Mouse (Mus musculus): ENCODE data around the gene Pdcd4. TPM values are rescaled to one million over a fixed set of nuclear protein-coding genes. Genes with fewer than 3 reads are reported as not detected.
A peak's percentile ranks its signal among the peaks of the same experiment; 100 is the strongest.
"Not testable (repeated sequence)": the region's sequence is repeated elsewhere in the genome, so short reads cannot be mapped to it uniquely, and the experiment has no call there.

The Pdcd4 gene
- polyA plus RNA-seq, 1 experiment = 42.3 TPM

DNA sequence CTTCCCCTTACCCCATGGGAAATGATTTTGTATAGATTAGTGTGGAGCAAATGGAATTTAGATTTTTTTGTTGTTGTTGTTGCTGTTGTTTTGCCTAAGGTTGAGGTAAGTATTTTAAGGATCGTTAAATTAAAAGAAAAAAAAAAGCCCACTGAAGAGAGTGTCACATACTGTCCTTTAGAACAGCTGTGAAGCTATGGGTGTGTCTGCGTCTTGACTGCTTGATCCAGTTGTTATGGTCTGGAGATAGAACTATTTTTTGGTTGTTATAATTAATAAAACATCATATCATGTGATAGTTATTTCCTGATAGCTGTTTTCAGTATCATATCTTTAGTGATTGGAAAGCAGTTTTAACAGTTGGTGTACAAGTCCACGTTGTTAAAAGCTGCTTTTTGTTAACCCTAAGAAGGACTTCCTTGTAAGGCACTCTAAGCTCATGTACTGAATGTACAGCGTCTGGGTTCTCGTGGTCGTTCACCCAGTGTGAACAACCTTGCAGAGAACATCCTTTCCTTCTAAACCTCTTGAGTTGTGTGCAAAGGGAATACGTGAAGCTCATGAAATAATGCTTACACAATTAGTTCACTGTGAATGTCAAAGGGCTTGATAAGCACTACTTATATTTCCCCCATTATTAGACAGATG, 12.9 kb downstream of the Pdcd4 start:
- Histone ChIP-seq H3K27me3 (ENCODE audit: control insufficient read depth, insufficient read depth, low read length) (no peaks in the 10 kb centered on the region), H3K4me1 (ENCODE audit: control insufficient read depth, insufficient read depth, low read length) (peaks cover 9% of the 10 kb centered on the region), H3K4me3 (replicated peaks; ENCODE audit: insufficient read depth, low read depth, low read length) (no peak overlapping the region), H3K27ac (ENCODE audit: insufficient read depth, low read length) (no peak overlapping the region)
- TF ChIP-seq CTCF (IDR thresholded peaks at IDR 0.05; ENCODE audit: borderline replicate concordance, insufficient read depth, low read depth, low read length) (no peak), POLR2A (IDR thresholded peaks at IDR 0.05; ENCODE audit: borderline replicate concordance, insufficient read depth, low read length) (no peak)
- DNase-seq = no peak
- 21% methylated on average over 7 of the region's 7 CpGs for WGBS

- no peak overlapping the region for H3K4me3 ChIP-seq (replicated peaks; ENCODE audit: insufficient read depth, low read depth, low read length)
- TF ChIP-seq POLR2A (IDR thresholded peaks at IDR 0.05; ENCODE audit: borderline replicate concordance, insufficient read depth, low read length) (no peak), CTCF (IDR thresholded peaks at IDR 0.05; ENCODE audit: borderline replicate concordance, insufficient read depth, low read depth, low read length) (no peak)
- no peak overlapping the region for H3K27ac ChIP-seq (ENCODE audit: insufficient read depth, low read length)
- WGBS = 67% methylated on average over 6 of the region's 6 CpGs
- DNase-seq = no peak
- H3K4me1 ChIP-seq (ENCODE audit: control insufficient read depth, insufficient read depth, low read length) = peaks cover 9% of the 10 kb centered on the region
- no peaks in the 10 kb centered on the region for H3K27me3 ChIP-seq (ENCODE audit: control insufficient read depth, insufficient read depth, low read length)
Observed at GRCm38 (mm10) chr19:53906033-53906702, 14.1 kb downstream of the Pdcd4 start.

- not testable (repeated sequence) for DNase-seq; H3K4me1 ChIP-seq (ENCODE audit: control insufficient read depth, insufficient read depth, low read length); H3K27ac ChIP-seq (ENCODE audit: insufficient read depth, low read length); H3K4me3 ChIP-seq (replicated peaks; ENCODE audit: insufficient read depth, low read depth, low read length); H3K27me3 ChIP-seq (ENCODE audit: control insufficient read depth, insufficient read depth, low read length)
Observed at GRCm38 (mm10) chr19:53906703-53907070, 14.7 kb downstream of the Pdcd4 start.

- WGBS = 94% methylated on average over 4 of the region's 4 CpGs
- DNase-seq = no peak
- Histone ChIP-seq H3K27ac (ENCODE audit: insufficient read depth, low read length) (no peak overlapping the region), H3K4me3 (replicated peaks; ENCODE audit: insufficient read depth, low read depth, low read length) (no peak overlapping the region), H3K27me3 (ENCODE audit: control insufficient read depth, insufficient read depth, low read length) (no peaks in the 10 kb centered on the region), H3K4me1 (ENCODE audit: control insufficient read depth, insufficient read depth, low read length) (no peaks in the 10 kb centered on the region)
- TF ChIP-seq CTCF (IDR thresholded peaks at IDR 0.05; ENCODE audit: borderline replicate concordance, insufficient read depth, low read depth, low read length) = no peak
- TF ChIP-seq POLR2A (IDR thresholded peaks at IDR 0.05; ENCODE audit: borderline replicate concordance, insufficient read depth, low read length) = no peak
Observed at GRCm38 (mm10) chr19:53914950-53915349, 22.9 kb downstream of the Pdcd4 start.

GRCm38 (mm10) chr19:53919541-53919940, 27.5 kb downstream of the Pdcd4 start:
- TF ChIP-seq POLR2A (IDR thresholded peaks at IDR 0.05; ENCODE audit: borderline replicate concordance, insufficient read depth, low read length) (no peak), CTCF (IDR thresholded peaks at IDR 0.05; ENCODE audit: borderline replicate concordance, insufficient read depth, low read depth, low read length) (no peak)
- no peak for DNase-seq
- 86% methylated on average over 10 of the region's 10 CpGs for WGBS

DNA sequence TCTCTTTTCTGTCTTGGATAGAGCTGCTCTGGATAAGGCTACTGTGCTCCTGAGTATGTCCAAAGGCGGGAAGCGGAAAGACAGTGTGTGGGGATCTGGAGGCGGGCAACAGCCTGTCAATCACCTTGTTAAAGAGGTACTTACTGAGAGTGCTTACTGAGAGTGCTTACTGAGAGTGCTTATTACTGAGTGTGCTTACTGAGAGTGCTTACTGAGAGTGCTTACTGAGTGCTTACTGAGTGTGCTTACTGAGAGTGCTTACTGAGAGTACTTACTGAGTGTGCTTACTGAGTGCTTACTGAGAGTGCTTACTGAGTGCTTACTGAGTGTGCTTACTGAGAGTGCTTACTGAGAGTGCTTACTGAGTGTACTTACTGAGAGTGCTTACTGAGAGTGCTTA, 30.0 kb downstream of the Pdcd4 start:
- 86% methylated on average over 3 of the region's 3 CpGs for WGBS
- not testable (repeated sequence) for H3K4me1 ChIP-seq (ENCODE audit: control insufficient read depth, insufficient read depth, low read length); H3K27ac ChIP-seq (ENCODE audit: insufficient read depth, low read length); DNase-seq; H3K27me3 ChIP-seq (ENCODE audit: control insufficient read depth, insufficient read depth, low read length); H3K4me3 ChIP-seq (replicated peaks; ENCODE audit: insufficient read depth, low read depth, low read length)

More at GRCm38 (mm10) chr19:53919541-53919940, 27.5 kb downstream of the Pdcd4 start:
- H3K27me3 ChIP-seq (ENCODE audit: control insufficient read depth, insufficient read depth, low read length) = no peaks in the 10 kb centered on the region
- H3K27ac ChIP-seq (ENCODE audit: insufficient read depth, low read length) = no peak overlapping the region
- no peaks in the 10 kb centered on the region for H3K4me1 ChIP-seq (ENCODE audit: control insufficient read depth, insufficient read depth, low read length)
- H3K4me3 ChIP-seq (replicated peaks; ENCODE audit: insufficient read depth, low read depth, low read length) = no peak overlapping the region

DNA sequence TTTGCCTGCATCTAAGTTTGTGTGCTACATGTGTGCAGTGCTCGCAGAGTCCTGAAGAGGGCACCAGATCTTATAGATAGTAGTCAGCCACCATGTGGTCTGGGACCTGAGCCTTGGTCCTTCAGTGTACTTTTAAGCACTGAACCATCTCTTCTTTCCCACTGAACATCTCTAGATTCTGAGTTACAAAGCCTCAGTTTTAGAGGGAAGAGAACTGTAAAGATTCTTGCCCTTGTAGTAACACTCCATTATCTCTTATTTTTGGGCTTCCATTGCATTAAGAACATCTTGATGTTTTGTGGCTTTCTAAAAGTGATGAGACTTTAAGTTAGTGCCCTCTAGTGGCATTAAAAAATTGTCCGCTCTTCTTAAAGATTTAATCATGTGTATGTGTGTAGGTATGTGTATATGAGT, 33.3 kb downstream of the Pdcd4 start:
- Histone ChIP-seq H3K27ac (ENCODE audit: insufficient read depth, low read length) (no peak overlapping the region), H3K4me1 (ENCODE audit: control insufficient read depth, insufficient read depth, low read length) (no peaks in the 10 kb centered on the region), H3K4me3 (replicated peaks; ENCODE audit: insufficient read depth, low read depth, low read length) (no peak overlapping the region), H3K27me3 (ENCODE audit: control insufficient read depth, insufficient read depth, low read length) (no peaks in the 10 kb centered on the region)
- TF ChIP-seq POLR2A (IDR thresholded peaks at IDR 0.05; ENCODE audit: borderline replicate concordance, insufficient read depth, low read length) (no peak), CTCF (IDR thresholded peaks at IDR 0.05; ENCODE audit: borderline replicate concordance, insufficient read depth, low read depth, low read length) (peak; percentile 38; the same call in 1 of the 2 replicates)
- DNase-seq = no peak
- WGBS = 87% methylated on average over 2 of the region's 2 CpGs

DNA sequence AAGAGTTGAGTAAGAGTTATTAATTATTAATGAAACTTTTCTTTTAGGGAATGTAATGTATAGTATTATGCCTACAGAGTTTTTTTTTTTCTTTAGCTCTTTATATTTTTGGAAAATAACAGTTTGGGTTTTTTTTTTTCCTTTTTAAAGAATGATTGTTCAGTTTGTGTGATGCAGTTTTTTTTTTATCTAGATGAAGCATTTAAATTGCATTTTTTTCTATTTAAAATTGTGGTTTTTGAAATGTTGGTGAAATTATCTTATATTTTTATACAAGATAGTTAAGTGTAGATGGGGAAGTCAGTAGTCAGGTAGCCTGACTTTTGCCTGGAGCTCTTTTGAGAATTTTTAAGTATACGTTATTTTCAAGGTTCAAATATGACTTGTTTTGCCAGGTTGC, 34.7 kb downstream of the Pdcd4 start:
- H3K4me3 ChIP-seq (replicated peaks; ENCODE audit: insufficient read depth, low read depth, low read length) = no peak overlapping the region
- 100% methylated on average over 1 of the region's 1 CpGs for WGBS
- TF ChIP-seq CTCF (IDR thresholded peaks at IDR 0.05; ENCODE audit: borderline replicate concordance, insufficient read depth, low read depth, low read length) (no peak), POLR2A (IDR thresholded peaks at IDR 0.05; ENCODE audit: borderline replicate concordance, insufficient read depth, low read length) (no peak)
- H3K27ac ChIP-seq (ENCODE audit: insufficient read depth, low read length) = no peak overlapping the region
- DNase-seq = no peak
- H3K27me3 ChIP-seq (ENCODE audit: control insufficient read depth, insufficient read depth, low read length) = no peaks in the 10 kb centered on the region
- no peaks in the 10 kb centered on the region for H3K4me1 ChIP-seq (ENCODE audit: control insufficient read depth, insufficient read depth, low read length)
